Comparison of ENCODE assay signal across 16 mouse cellular contexts in the genomic region with DNA sequence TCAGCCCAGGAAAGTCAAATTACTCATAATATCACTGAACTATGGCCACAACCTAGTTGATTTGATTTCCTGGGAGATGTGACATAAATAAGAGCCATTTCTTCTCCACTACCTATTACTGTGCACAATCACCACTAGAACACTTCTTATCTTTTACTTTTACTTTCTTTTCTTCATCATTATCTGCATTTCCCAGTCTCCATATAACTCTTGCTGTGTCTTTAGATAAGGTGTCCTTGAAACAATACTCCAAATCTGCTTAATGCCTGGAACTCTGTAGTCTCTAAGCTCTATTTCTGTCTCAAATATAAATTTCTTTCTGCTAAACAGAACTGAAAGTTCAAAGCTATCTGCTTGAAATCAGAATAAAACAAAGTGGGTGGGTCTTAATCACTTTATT.
"Had no signal": no experiment of that assay in that cellular context is flagged by ENCODE, and none has a peak within 500 bp of the region (broad histone marks: within the 10 kb centered on the region; RNA-seq: fewer than 3 reads in every experiment).

No protein-coding gene starts in this region.

- H3K4me3 ChIP-seq: neural tube, embryonic 13.5 days; neural tube, embryonic 15.5 days; stomach, embryonic 15.5 days had no signal

- DNase-seq: retina, postnatal 1 day; right cerebral cortex, adult 18-20 months; right cerebral cortex, postnatal 14 days; right cerebral cortex, postnatal 25 days; right cerebral cortex, postnatal 4 days; spleen, adult 18-20 months; thymus, adult 18-20 months; thymus, adult 2 months; thymus, postnatal 14 days; thymus, postnatal 25 days; thymus, postnatal 36 days; thymus, postnatal 4 days had no signal

- H3K27me3 ChIP-seq: neural tube, embryonic 13.5 days; neural tube, embryonic 15.5 days; stomach, embryonic 15.5 days had no signal

- H3K9me3 ChIP-seq: neural tube, embryonic 13.5 days; neural tube, embryonic 15.5 days; stomach, embryonic 15.5 days had no signal

- H3K27ac ChIP-seq: neural tube, embryonic 13.5 days; neural tube, embryonic 15.5 days; stomach, embryonic 15.5 days; stomach, postnatal 0 days had no signal

- H3K36me3 ChIP-seq: neural tube, embryonic 13.5 days; neural tube, embryonic 15.5 days; stomach, embryonic 15.5 days had no signal

- H3K4me1 ChIP-seq: neural tube, embryonic 13.5 days; neural tube, embryonic 15.5 days; stomach, embryonic 15.5 days had no signal

- H3K9ac ChIP-seq: neural tube, embryonic 13.5 days; neural tube, embryonic 15.5 days; stomach, embryonic 15.5 days had no signal
